Mouse (Mus musculus) forebrain, embryonic 16.5 days (tissue): ENCODE measurements at regions not wholly inside any gene's neighbourhood (a gene's known extent, or its start where the extent isn't known, plus 50 kb on each side); places are given as distances from the start of the nearest gene placed in this dataset.

Experiments
- ATAC-seq: fragments of 200-750 bp; cut with Nextera tagmentation; 2 replicates; pipeline ENCODE4 v1.8.0; 2017; ENCODE audit warnings: mild to moderate bottlenecking, moderate library complexity
- H3K27ac ChIP-seq: fragments of 300-500 bp; sonication (generic); 2 replicates; pipeline ENCODE4 v1.5.1; 2014; ENCODE audit warnings: low read length, control low read depth
- H3K27me3 ChIP-seq: fragments of 300-500 bp; sonication (generic); replicated peaks from 2 replicates; pipeline ENCODE4 v1.6.1; 2014; ENCODE audit warnings: low read length; ENCODE audit not compliant: control insufficient read depth, insufficient read depth
- H3K36me3 ChIP-seq: fragments of 300-500 bp; sonication (generic); 2 replicates; pipeline ENCODE4 v1.6.1; 2014; ENCODE audit not compliant: control insufficient read depth, insufficient read depth
- H3K4me1 ChIP-seq: fragments of 300-500 bp; sonication (generic); replicated peaks from 2 replicates; pipeline ENCODE4 v1.6.1; 2014; ENCODE audit warnings: low read length; ENCODE audit not compliant: control insufficient read depth, insufficient read depth
- H3K4me2 ChIP-seq: fragments of 300-500 bp; sonication (generic); 2 replicates; pipeline ENCODE4 v1.6.1; 2014; ENCODE audit warnings: mild to moderate bottlenecking, low read length, control low read depth
- H3K4me3 ChIP-seq: fragments of 300-500 bp; sonication (generic); replicated peaks from 2 replicates; pipeline ENCODE4 v1.5.1; 2014; ENCODE audit warnings: mild to moderate bottlenecking, low read length, control low read depth
- H3K9ac ChIP-seq: fragments of 300-500 bp; sonication (generic); replicated peaks from 2 replicates; pipeline ENCODE4 v1.6.1; 2014; ENCODE audit warnings: low read depth, low read length, control low read depth
- H3K9me3 ChIP-seq: fragments of 300-500 bp; sonication (generic); 2 replicates; pipeline ENCODE4 v1.6.1; 2016; ENCODE audit warnings: low read length; ENCODE audit not compliant: control insufficient read depth
- WGBS: fragments of 180-500 bp; shearing (Covaris S2); extraction: QIAGEN DNeasy Blood & Tissue Kit; methylation state at CpG from one replicate; pipeline ENCODE4 v1.1.7; 2014; 5-methylcytosine and 5-hydroxymethylcytosine counted together

GRCm38 (mm10) chr4:68179551-68179950 is 774.6 kb downstream of the Brinp1 start:
- H3K4me1 ChIP-seq: no peaks in the 10 kb centered on the region

GRCm38 (mm10) chr4:68156499-68156898 is 797.7 kb downstream of the Brinp1 start:
- no peak overlapping the region for H3K27ac ChIP-seq
- no peak for ATAC-seq
- H3K36me3 ChIP-seq: no peaks in the 10 kb centered on the region
- WGBS: 87% methylated on average over 1 of the region's 1 CpGs
- H3K9ac ChIP-seq: no peak overlapping the region
- H3K4me2 ChIP-seq: no peak overlapping the region
- no peaks in the 10 kb centered on the region for H3K27me3 ChIP-seq
- H3K9me3 ChIP-seq: no peaks in the 10 kb centered on the region
- no peaks in the 10 kb centered on the region for H3K4me1 ChIP-seq
- H3K4me3 ChIP-seq: no peak overlapping the region

More at GRCm38 (mm10) chr4:68179551-68179950, 774.6 kb downstream of the Brinp1 start:
- 76% methylated on average over 4 of the region's 4 CpGs for WGBS
- Histone ChIP-seq H3K27me3 (no peaks in the 10 kb centered on the region), H3K36me3 (no peaks in the 10 kb centered on the region), H3K27ac (no peak overlapping the region), H3K4me3 (no peak overlapping the region), H3K9me3 (no peaks in the 10 kb centered on the region), H3K4me2 (no peak overlapping the region), H3K9ac (no peak overlapping the region)
- ATAC-seq: no peak

GRCm38 (mm10) chr4:68148483-68149069 is 805.6 kb downstream of the Brinp1 start:
- no peaks in the 10 kb centered on the region for H3K36me3 ChIP-seq
- H3K27ac ChIP-seq: no peak overlapping the region
- WGBS: 72% methylated on average over 5 of the region's 5 CpGs
- no peak overlapping the region for H3K4me3 ChIP-seq
- H3K9me3 ChIP-seq: no peaks in the 10 kb centered on the region
- H3K27me3 ChIP-seq: no peaks in the 10 kb centered on the region
- H3K9ac ChIP-seq: no peak overlapping the region
- ATAC-seq: no peak
- no peak overlapping the region for H3K4me2 ChIP-seq
- no peaks in the 10 kb centered on the region for H3K4me1 ChIP-seq

GRCm38 (mm10) chr4:68128124-68128523 is 826.1 kb downstream of the Brinp1 start:
- Histone ChIP-seq H3K27me3 (no peaks in the 10 kb centered on the region), H3K4me1 (no peaks in the 10 kb centered on the region), H3K9ac (no peak overlapping the region), H3K4me2 (no peak overlapping the region), H3K27ac (no peak overlapping the region), H3K9me3 (no peaks in the 10 kb centered on the region), H3K36me3 (no peaks in the 10 kb centered on the region), H3K4me3 (no peak overlapping the region)
- WGBS: 53% methylated on average over 4 of the region's 4 CpGs
- ATAC-seq: no peak; the same call in 1 of the 2 replicates

GRCm38 (mm10) chr4:68114502-68114901 is 839.7 kb downstream of the Brinp1 start:
- ATAC-seq: no peak
- Histone ChIP-seq H3K4me2 (no peak overlapping the region), H3K27me3 (no peaks in the 10 kb centered on the region), H3K27ac (no peak overlapping the region), H3K9me3 (no peaks in the 10 kb centered on the region), H3K4me3 (no peak overlapping the region), H3K36me3 (no peaks in the 10 kb centered on the region), H3K9ac (no peak overlapping the region), H3K4me1 (no peaks in the 10 kb centered on the region)

GRCm38 (mm10) chr4:68085255-68085654 is 868.9 kb downstream of the Brinp1 start:
- Histone ChIP-seq H3K4me3 (no peak overlapping the region), H3K27ac (no peak overlapping the region), H3K4me2 (no peak overlapping the region), H3K27me3 (no peaks in the 10 kb centered on the region), H3K9me3 (no peaks in the 10 kb centered on the region), H3K9ac (no peak overlapping the region), H3K36me3 (no peaks in the 10 kb centered on the region), H3K4me1 (no peaks in the 10 kb centered on the region)
- WGBS: 94% methylated on average over 3 of the region's 3 CpGs
- no peak for ATAC-seq

- Histone ChIP-seq H3K9me3 (no peaks in the 10 kb centered on the region), H3K4me2 (no peak overlapping the region), H3K27ac (no peak overlapping the region), H3K27me3 (no peaks in the 10 kb centered on the region), H3K4me1 (no peaks in the 10 kb centered on the region), H3K36me3 (no peaks in the 10 kb centered on the region), H3K9ac (no peak overlapping the region), H3K4me3 (no peak overlapping the region)
- 19% methylated on average over 4 of the region's 4 CpGs for WGBS
- ATAC-seq: peak; percentile 94
Observed at GRCm38 (mm10) chr4:68056813-68057578, 897.2 kb downstream of the Brinp1 start.

GRCm38 (mm10) chr4:68022891-68023303 is 931.3 kb downstream of the Brinp1 start:
- WGBS: 15% methylated on average over 2 of the region's 2 CpGs
- no peak overlapping the region for H3K4me3 ChIP-seq
- H3K27ac ChIP-seq: no peak overlapping the region
- H3K9ac ChIP-seq: no peak overlapping the region
- H3K4me2 ChIP-seq: peak overlapping the region; percentile 16; the same call in 1 of the 2 replicates
- no peaks in the 10 kb centered on the region for H3K27me3 ChIP-seq
- peak; percentile 93 for ATAC-seq
- H3K36me3 ChIP-seq: no peaks in the 10 kb centered on the region
- no peaks in the 10 kb centered on the region for H3K9me3 ChIP-seq
- H3K4me1 ChIP-seq: 0 out of 2 replicates have a peak, but pooled peaks cover 3% of the 10 kb centered on the region

- no peaks in the 10 kb centered on the region for H3K36me3 ChIP-seq
- no peak overlapping the region for H3K27ac ChIP-seq
- no peak overlapping the region for H3K4me3 ChIP-seq
- H3K9me3 ChIP-seq: no peaks in the 10 kb centered on the region
- no peaks in the 10 kb centered on the region for H3K4me1 ChIP-seq
- 48% methylated on average over 2 of the region's 2 CpGs for WGBS
- H3K9ac ChIP-seq: no peak overlapping the region
- peak; percentile 55; the same call in 1 of the 2 replicates for ATAC-seq
- H3K27me3 ChIP-seq: no peaks in the 10 kb centered on the region
- H3K4me2 ChIP-seq: no peak overlapping the region
Observed at GRCm38 (mm10) chr4:68011371-68011770, 942.8 kb downstream of the Brinp1 start.
